Mouse (Mus musculus) neutrophil, adult 5-6 weeks (primary cell): Measurements from ENCODE around the gene Smpdl3b. TPM values are rescaled to one million over a fixed set of nuclear protein-coding genes. Genes with fewer than 3 reads are reported as not detected.
"Not testable (repeated sequence)": the region's sequence is repeated elsewhere in the genome, so short reads cannot be mapped to it uniquely, and the experiment has no call there.

ENCODE experiments used
- ATAC-seq: fragments of 151-379, 151-347 bp; 2 replicates; pipeline ENCODE4 v1.8.0; 2017; ENCODE audit warnings: mild to moderate bottlenecking, moderate TSS enrichment; ENCODE audit not compliant: insufficient number of reproducible peaks, poor library complexity, low FRiP score, severe bottlenecking; ENCODE audit errors: extremely low read depth
- total RNA-seq: library from RNA; stranded (forward); fragments of 200-1000 nt; gene quantifications from 2 replicates; pipeline ENCODE4 v1.2.3, GENCODE M21; 2017

The Smpdl3b gene
- total RNA-seq, 1 experiment from 2014 or later = 2.6 TPM

- ATAC-seq = no peak
These were observed 12.8 kb downstream of the Smpdl3b start for GRCm38 (mm10) chr4:132743992-132744911.

GRCm38 (mm10) chr4:132741491-132741890 lies 15.6 kb downstream of the Smpdl3b start:
- no peak for ATAC-seq

GRCm38 (mm10) chr4:132737154-132737553 lies 19.9 kb downstream of the Smpdl3b start:
- ATAC-seq = not testable (repeated sequence)

- ATAC-seq = no peak
These were observed 21.2 kb downstream of the Smpdl3b start for GRCm38 (mm10) chr4:132735894-132736293.

- ATAC-seq = no peak
These were observed 21.7 kb downstream of the Smpdl3b start for GRCm38 (mm10) chr4:132735389-132735788.

- no peak for ATAC-seq
These were observed 22.3 kb downstream of the Smpdl3b start for GRCm38 (mm10) chr4:132734766-132735165.

- ATAC-seq = no peak
These were observed 23.8 kb downstream of the Smpdl3b start for GRCm38 (mm10) chr4:132733071-132733770.

- peak; percentile 86 for ATAC-seq
These were observed 24.8 kb downstream of the Smpdl3b start, which contains the start of gene Xkr8 for GRCm38 (mm10) chr4:132732148-132732684. TSS of gene Xkr8 (minus strand) at chr4:132732546.

GRCm38 (mm10) chr4:132731616-132732015 lies 25.4 kb downstream of the Smpdl3b start:
- ATAC-seq = no peak

GRCm38 (mm10) chr4:132728233-132728632 lies 28.8 kb downstream of the Smpdl3b start:
- no peak for ATAC-seq

GRCm38 (mm10) chr4:132718251-132718650 lies 38.8 kb downstream of the Smpdl3b start:
- no peak for ATAC-seq

GRCm38 (mm10) chr4:132713181-132713580 lies 43.9 kb downstream of the Smpdl3b start:
- ATAC-seq = no peak

- ATAC-seq = no peak
These were observed 50.2 kb downstream of the Smpdl3b start for GRCm38 (mm10) chr4:132706885-132707284.

GRCm38 (mm10) chr4:132702076-132702475 lies 55.0 kb downstream of the Smpdl3b start:
- ATAC-seq = no peak

- ATAC-seq = no peak
These were observed 63.7 kb downstream of the Smpdl3b start for GRCm38 (mm10) chr4:132693366-132693765.

GRCm38 (mm10) chr4:132689634-132690033 lies 67.4 kb downstream of the Smpdl3b start:
- no peak for ATAC-seq
